Mouse (Mus musculus): Measurements from ENCODE around the gene Gm28038.

DNA sequence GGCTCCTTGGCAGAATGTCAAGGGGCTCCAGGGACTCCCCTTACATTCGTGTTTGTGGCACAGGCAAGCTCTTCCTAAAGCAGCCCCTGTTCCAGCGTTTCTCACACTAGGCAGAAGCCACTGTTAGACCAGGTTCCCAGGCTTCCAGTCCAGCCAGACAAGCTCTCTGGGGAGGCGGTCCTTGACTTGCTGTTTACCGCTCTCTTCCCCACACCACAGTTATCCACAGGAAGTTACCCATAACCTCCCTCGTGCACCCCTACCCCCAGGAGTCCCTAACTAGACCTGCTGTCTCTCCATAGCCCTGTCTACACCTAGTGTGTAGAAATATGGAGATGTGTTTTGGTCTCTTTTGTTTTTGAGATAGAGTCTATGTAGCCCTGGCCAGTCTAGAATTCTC, 27.0 kb upstream of the Gm28038 start:
- no peak for TF ChIP-seq CTCF (conservative IDR thresholded peaks at IDR 0.05; ENCODE audit: insufficient read depth, insufficient read length, low read depth, low read length)
- no peak for TF ChIP-seq POLR2A (IDR thresholded peaks at IDR 0.05; ENCODE audit: low read depth, low read length)
